Mouse (Mus musculus): Measurements from ENCODE around the gene Nbas. TPM values are rescaled to one million over a fixed set of nuclear protein-coding genes. Genes with fewer than 3 reads are reported as not detected.

Nbas gene
- total RNA-seq, 2 experiments from 2014 or later, result 28.3 to 28.5 TPM

GRCm38 (mm10) chr12:13598545-13598944 is 329.6 kb downstream of the Nbas start:
- intact Hi-C loops (cut with DNase I), result no loop called here
- DNase-seq (ENCODE audit: low spot score), result no peak

- DNase-seq (ENCODE audit: low spot score), result no peak
- intact Hi-C loops (cut with DNase I), result loop anchor here (5.0 kb wide), 1 partner anchor 715 kb away; no protein-coding TSS in a partner anchor
Observed at GRCm38 (mm10) chr12:13602414-13602813, 333.5 kb downstream of the Nbas start.

- no peak for DNase-seq (ENCODE audit: low spot score)
- intact Hi-C loops (cut with DNase I), result no loop called here
Observed at GRCm38 (mm10) chr12:13607021-13607420, 338.1 kb downstream of the Nbas start.

GRCm38 (mm10) chr12:13609027-13609426 is 340.1 kb downstream of the Nbas start:
- DNase-seq (ENCODE audit: low spot score), result no peak
- intact Hi-C loops (cut with DNase I), result no loop called here

DNA sequence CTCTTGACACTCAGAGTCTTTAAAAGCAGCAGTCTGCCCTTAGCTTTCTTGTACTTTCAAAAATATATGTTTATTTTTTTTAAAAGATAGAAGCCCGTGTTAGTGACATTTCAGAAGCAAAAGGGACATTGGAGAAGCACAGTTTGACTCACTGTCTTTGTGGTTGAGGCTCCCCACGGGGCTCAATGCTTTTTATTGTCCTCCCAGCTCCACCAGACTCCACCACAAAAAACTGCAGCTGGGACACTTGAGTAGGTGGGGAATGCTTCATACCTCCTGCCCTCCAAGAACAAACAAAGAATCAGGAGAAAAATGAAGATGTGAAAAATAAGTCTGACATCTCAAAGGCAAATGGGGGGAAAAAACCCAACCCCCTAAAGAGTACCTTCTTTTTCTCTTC is 344.1 kb downstream of the Nbas start:
- DNase-seq (ENCODE audit: low spot score), result no peak
- intact Hi-C loops (cut with DNase I), result no loop called here

DNA sequence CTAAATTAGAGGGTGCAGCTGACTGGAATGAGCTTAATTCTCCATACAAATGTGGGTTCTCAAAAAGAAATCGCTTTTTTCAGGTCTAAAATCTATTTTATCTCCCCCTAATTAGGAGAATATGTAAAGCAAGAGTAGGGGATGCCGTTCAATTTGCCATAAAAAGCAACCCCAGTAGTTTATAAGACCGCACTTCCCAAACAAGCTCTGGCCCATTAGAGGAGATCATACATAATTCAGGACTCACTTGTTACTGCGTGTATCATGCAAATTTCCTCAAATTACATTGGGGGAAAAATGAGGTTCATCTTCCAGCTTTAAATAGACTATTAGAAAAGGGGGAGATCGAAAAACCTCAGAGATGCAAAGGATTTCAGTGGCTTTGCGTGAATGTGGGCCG is 346.7 kb downstream of the Nbas start:
- intact Hi-C loops (cut with DNase I), result no loop called here
- no peak for DNase-seq (ENCODE audit: low spot score)

GRCm38 (mm10) chr12:13622150-13622822 is 353.4 kb downstream of the Nbas start:
- intact Hi-C loops (cut with DNase I), result no loop called here
- DNase-seq (ENCODE audit: low spot score), result no peak

- DNase-seq (ENCODE audit: low spot score), result no peak
- intact Hi-C loops (cut with DNase I), result no loop called here
Observed at GRCm38 (mm10) chr12:13626803-13627706, 358.1 kb downstream of the Nbas start.

Other genes with a start within 250 kb of the Nbas start
- 10 to 100 TPM; 72.1 to 81.2 TPM for gene Ddx1, start 19.9 kb upstream of the Nbas start, total RNA-seq (2021)

Data from heart, postnatal 25 days (tissue).